In genomic region chr8:87297331-87297730, GRCm38 (mm10) we compare ENCODE assay signal across 18 mouse cellular contexts.
DNase-seq lines count a peak whose midpoint lies in the region; TF ChIP-seq lines count a peak whose summit lies in the region.
"Had no signal": no experiment of that assay in that cellular context is flagged by ENCODE, and none has a peak within 500 bp of the region (broad histone marks: within the 10 kb centered on the region; RNA-seq: fewer than 3 reads in every experiment).

No protein-coding gene starts in this region.

- peaks cover 25% of the 10 kb centered on the region; the same call in 1 of the 2 replicates for H3K4me1 ChIP-seq in cerebellum, adult 2 months (ENCODE audit: control insufficient read depth, insufficient read depth, low read length)
- H3K4me1 ChIP-seq: embryonic facial prominence, embryonic 10.5 days; forebrain, embryonic 13.5 days; heart, embryonic 15.5 days; hindbrain, embryonic 13.5 days had no signal

- peak overlapping the region; percentile 99; the same call in 1 of the 2 replicates for H3K27ac ChIP-seq in cerebellum, adult 2 months (ENCODE audit: insufficient read depth, low read length)
- H3K27ac ChIP-seq: embryonic facial prominence, embryonic 10.5 days; forebrain, embryonic 13.5 days; heart, adult 2 months; heart, embryonic 15.5 days; hindbrain, embryonic 13.5 days; hindbrain, postnatal 0 days had no signal

- no peak overlapping the region for H3K4me3 ChIP-seq in cerebellum, adult 2 months (replicated peaks; ENCODE audit: insufficient read depth, low read depth, low read length)
- H3K4me3 ChIP-seq: embryonic facial prominence, embryonic 10.5 days; forebrain, embryonic 13.5 days; heart, adult 2 months; heart, embryonic 15.5 days; hindbrain, embryonic 13.5 days had no signal

- no peak for TF ChIP-seq CTCF in cerebellum, adult 2 months (IDR thresholded peaks at IDR 0.05; ENCODE audit: borderline replicate concordance, insufficient read depth, low read depth, low read length)

- peak; percentile 31; the same call in 1 of the 2 replicates for TF ChIP-seq POLR2A in cerebellum, adult 2 months (IDR thresholded peaks at IDR 0.05; ENCODE audit: borderline replicate concordance, insufficient read depth, low read length)

- WGBS in cerebellum, adult 2 months, result 22% methylated on average over 3 of the region's 3 CpGs

- peak; percentile 8 for DNase-seq in left cerebral cortex, postnatal 4 days
- no peak for DNase-seq in left cerebral cortex, adult 18-20 months (ENCODE audit: low spot score in 2 of 2)
- DNase-seq in cerebellum, adult 2 months, result peak; percentile 92 to 98
- peak; percentile 71 to 82 for DNase-seq in cerebellum, postnatal 10 days
- DNase-seq in kidney, postnatal 4 days, result no peak
- no peak for DNase-seq in right cerebral cortex, adult 18-20 months
- no peak for DNase-seq in yolk sac, embryonic 10.5 days (ENCODE audit: low spot score)
- no peak for DNase-seq in urinary bladder, adult 2 months (ENCODE audit: low spot score)
- DNase-seq: adrenal gland, postnatal 14 days; forebrain, postnatal 0 days; gastrocnemius, postnatal 14 days; heart, adult 2 months; heart, postnatal 14 days had no signal

- no peaks in the 10 kb centered on the region for H3K27me3 ChIP-seq in cerebellum, adult 2 months (ENCODE audit: control insufficient read depth, insufficient read depth, low read length)
- H3K27me3 ChIP-seq: forebrain, embryonic 13.5 days; heart, embryonic 15.5 days; hindbrain, embryonic 13.5 days had no signal

- intact Hi-C loops in left cerebral cortex, postnatal 4 days (cut with DNase I), result no loop called here

Comparison
In these comparisons a context has a peak if more than half of its experiments do, and no peak if none do; other contexts are left out.
1. DNase-seq: peak in left cerebral cortex, postnatal 4 days (single experiment), cerebellum, adult 2 months (2 of 2) and cerebellum, postnatal 10 days (2 of 2); none in left cerebral cortex, adult 18-20 months (0 of 2), kidney, postnatal 4 days (0 of 2), right cerebral cortex, adult 18-20 months (single experiment), yolk sac, embryonic 10.5 days (single experiment) and urinary bladder, adult 2 months (single experiment).